Mouse (Mus musculus) adrenal gland, adult 8-10 months (tissue): ENCODE results near the gene Clpsl2. TPM values are rescaled to one million over a fixed set of nuclear protein-coding genes. Genes with fewer than 3 reads are reported as not detected.

Experiments
- DNase-seq: peaks from one replicate; pipeline ENCODE4 v3.0.0; 2022
- total RNA-seq, 4 experiments: library from RNA; stranded (reverse); gene quantifications; 2 replicates each; pipeline ENCODE4 v1.2.4; 2022

The Clpsl2 gene
- total RNA-seq = not detected

DNA sequence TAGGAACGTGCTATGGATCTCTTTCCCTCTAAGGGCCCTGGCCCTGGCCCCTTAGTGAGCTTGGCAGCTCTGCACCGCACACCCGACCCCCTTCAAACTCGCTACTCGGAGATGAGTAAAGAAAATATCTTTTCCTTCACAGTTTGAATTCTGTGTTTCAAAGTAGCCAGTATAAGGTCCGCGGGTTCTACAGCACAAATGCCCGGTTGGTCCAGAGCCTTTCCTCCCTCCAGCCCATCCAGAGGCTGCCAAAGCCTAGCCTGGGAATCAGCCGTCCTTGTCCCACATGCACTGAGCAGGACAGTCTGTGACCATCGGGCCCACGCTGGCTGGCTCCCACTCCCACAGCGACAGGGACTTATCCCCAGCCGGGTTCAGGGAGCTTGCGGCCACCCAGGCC, at the start of gene Clpsl2:
TSS of gene Clpsl2 (plus strand) at position 301 of the 400 bp plus-strand sequence.
- DNase-seq = no peak

DNA sequence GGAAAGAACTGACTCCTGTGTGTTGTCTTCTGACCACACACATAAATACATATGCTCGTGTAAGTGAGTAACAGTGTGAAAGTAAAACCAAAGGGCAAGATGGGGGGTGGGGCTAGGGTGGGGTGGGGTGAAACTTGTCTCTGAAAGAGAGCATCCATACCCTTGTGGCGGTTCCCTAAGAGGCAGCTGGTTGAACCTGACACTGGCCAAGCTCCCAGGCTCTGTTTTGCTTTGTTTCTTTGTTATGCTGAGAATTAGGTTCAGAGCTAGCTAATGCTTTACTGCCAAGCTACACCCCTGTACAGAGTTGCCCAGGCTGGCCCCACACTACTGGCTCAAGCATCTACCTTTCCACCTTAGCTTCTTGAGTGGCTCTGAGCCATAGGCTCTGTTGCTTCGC, 48.7 kb upstream of the Clpsl2 start:
- DNase-seq = no peak

DNA sequence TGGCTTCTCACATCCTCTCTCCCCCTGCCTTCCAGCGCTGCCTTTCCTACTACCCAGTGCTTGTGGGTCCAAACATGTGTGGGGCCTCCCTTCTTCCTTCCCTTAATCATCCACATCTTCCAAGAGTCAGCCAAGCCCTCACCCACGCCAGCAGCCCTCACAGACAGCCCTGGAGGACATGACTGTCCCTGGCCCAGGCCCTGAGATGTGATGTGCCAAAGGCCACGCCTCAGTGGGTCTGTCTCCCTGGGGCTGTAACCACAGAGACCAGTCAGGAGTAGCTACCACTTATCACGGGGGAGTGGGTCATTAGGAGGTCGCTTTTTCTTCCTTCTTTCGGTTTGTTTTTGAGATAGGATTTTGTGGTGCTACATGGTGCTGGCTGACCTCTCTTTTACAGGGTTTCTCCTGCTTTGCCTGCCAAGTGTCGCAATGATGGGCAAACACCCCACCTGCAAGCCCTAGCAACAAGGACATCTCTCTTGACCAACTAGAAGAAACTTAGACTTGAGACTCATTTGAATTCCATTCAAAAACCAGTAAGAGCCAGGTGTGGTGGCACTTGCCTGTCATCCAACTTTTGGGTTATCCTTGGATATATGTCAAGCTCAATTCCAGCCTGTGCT, 46.9 kb upstream of the Clpsl2 start:
- DNase-seq = no peak

GRCm38 (mm10) chr17:28504182-28504581, 45.0 kb upstream of the Clpsl2 start:
- DNase-seq = no peak

DNA sequence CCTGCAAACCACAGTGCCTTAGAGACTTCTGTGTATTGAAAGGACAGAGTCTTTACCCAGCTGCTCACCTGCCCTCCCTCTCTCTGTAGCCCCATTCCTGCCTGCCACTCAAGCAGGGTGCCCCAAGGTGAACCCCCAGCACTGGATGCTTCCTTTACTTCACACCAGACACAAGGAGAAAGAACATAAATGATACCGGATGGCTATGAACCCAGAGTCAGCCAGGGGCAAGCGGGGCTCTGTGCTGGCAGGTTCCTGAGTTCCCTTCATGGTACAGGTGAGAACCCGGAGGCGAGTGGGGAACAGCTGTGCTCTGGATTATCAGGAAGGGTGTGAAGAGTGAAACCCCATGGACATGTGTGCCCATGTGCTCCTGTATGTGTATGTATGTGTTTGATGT, 43.6 kb upstream of the Clpsl2 start:
- DNase-seq = no peak

- no peak for DNase-seq
Observed at GRCm38 (mm10) chr17:28506895-28507294, 42.3 kb upstream of the Clpsl2 start.

DNA sequence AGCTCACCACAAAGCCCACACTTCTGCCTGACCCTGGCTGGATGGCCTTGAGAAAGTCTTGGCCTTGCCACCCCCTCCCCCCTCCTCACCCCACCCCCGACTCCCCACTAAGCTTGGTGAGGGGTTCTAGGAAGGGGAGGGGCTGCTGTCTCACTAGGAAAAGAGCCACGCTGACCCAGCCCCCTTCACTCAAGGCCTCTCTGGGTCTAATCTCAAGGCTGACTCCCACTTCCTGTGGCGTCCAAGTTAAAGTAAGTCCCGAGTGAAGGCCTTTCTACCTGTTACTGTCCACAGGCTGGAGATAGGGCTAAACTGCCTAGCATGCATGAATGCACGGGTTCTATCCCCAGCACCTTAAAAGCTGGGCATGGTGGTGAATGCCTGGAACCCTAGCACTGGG, 41.7 kb upstream of the Clpsl2 start:
- DNase-seq = no peak

GRCm38 (mm10) chr17:28510445-28511342, 38.5 kb upstream of the Clpsl2 start:
- DNase-seq = no peak

GRCm38 (mm10) chr17:28511616-28512541, 37.3 kb upstream of the Clpsl2 start:
- DNase-seq = no peak

DNA sequence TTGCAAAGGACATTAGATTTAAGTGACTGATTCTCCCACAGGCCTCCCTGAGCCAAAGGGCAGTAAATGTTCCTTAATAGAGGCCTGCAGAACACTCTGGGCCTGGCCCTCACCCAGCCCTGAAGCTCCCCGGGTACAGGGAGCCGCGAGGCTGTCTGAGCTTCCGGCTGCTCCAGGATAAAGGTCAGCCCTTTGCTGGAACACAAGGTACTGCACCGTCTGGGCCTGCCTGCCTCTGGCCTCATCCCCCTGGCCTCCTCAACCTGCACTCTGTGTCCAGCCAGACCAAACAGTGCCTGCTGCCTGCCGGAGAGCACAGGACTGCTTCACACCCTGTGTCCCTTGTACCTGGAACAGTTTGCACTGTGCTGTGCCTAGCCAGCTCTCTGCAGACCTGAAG, 36.5 kb upstream of the Clpsl2 start:
- peak; percentile 76 for DNase-seq

GRCm38 (mm10) chr17:28513337-28513736, 35.9 kb upstream of the Clpsl2 start:
- DNase-seq = no peak

- no peak for DNase-seq
Observed at GRCm38 (mm10) chr17:28513844-28514243, 35.4 kb upstream of the Clpsl2 start.

GRCm38 (mm10) chr17:28514555-28514954, 34.7 kb upstream of the Clpsl2 start:
- DNase-seq = no peak

DNA sequence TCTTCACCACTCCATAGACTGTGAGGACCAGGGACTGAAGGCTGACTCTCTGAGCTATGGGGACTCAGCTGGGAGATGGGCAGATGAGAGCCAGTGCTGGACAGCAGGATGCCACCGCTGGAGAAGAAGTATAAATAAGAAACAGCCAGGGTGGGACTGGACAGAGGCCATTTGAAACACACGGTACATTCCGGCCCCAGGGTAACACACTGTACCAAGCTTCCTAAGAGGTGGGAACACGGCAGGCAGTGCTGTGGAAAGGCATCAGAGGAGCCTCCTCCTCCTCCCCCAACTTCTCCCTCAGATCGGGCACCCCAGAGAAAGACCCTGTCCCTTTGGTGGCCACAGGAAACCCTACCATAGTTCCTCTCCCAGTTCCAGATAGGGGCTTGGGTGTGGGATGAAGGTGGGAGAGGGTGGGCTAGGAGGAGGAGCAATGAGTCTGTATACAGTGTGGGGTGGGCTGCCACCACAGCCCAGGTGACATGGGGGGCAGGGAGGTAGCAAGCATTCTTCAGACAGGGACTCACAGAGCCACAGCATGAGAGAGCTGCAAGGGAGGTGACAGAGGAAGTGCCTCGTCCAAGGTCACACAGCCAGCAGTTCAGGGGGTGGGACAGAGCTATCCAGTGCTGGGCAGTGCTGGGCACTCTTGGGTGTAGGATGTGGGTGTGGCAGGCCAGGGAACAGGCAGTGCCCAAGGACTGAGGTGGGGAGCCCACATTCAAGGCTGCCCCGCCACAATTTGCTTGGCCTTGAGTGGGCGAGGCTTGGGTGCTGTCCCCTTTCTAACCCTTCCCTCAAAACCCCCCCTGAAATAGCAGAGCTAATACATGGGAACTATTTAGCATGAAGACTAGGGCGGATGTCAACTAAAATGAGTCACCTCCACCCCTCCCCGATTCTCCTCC, 33.5 kb upstream of the Clpsl2 start:
- DNase-seq = peak; percentile 69

DNA sequence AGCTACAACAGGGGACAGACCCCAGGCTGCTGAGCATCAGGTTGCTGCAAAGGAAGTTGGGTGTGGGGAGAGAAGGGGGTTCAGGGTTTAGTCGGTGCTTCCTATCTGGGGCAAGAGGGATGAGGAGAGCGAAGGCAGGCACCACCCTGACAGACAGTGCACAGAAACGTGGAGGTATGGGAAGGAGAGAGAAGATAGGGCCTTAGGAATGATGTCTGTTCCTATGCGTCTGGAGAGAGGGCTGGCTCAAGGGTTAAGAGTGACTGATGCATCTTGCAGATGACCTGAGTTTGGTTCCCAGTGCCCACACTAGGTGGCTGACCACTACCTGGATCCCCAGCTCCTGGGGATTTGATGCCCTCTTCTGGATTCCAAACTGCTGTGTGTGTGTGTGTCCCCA, 32.3 kb upstream of the Clpsl2 start:
- no peak for DNase-seq

DNA sequence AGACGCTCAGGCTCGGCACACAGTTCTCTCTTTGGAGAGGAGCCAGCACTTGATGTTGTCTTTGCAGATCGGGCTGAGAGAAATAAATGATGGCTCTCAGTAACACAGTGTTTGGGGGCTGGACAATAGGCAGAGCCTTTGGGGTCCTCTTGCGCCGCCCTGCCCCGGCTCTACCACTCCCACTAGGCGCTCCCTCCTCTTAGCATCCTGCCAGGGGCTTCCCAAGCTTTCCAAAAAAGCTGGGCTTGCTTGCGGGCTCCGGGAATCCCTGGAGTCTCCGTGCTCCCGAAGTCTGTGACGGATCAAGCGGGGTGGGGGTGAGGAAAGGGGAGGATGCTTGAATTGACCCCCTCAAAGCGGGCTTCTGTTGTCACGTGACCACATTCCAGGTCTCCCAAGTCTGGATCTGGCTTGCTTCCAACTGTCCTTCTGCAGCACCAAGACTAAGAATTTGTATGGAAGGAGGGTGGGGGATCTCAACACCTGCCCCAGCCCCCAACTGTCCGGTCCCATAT, 31.7 kb upstream of the Clpsl2 start, which contains the start of gene Fkbp5:
TSS of gene Fkbp5 (minus strand) at position 87 of the 515 bp plus-strand sequence.
- peak; percentile 68 for DNase-seq

DNA sequence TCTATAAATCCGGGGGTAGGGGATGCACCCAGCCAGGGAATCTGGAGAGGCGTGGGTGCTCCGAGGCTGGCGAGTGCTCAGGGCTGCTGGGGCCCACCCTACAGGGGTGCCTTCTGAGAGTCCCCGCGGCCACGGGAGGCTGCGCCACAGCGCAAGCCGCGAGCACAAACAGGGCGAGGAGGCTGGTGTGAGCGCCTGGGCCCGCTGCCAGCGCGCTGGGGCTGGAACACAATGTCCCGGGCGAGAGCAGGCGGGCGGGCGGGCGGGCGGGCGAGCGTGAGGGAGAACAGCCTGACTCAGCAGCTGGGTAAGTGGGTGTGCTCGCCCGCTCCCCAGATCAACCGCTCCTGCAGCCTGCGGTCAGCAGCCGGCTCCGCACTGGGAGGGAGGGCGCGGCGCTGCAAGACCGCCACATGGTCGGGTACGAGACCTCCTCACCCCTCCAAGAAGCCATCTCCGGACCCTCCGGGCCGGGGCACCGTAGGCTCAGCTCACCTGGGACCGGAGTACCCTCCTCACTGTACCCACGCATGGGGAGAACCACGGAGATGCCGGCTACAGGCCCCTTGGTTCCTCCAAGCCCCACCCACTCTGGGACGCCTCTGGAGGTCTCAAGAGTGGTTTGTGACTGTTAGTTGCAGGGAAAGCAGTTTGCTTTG, 31.1 kb upstream of the Clpsl2 start:
- DNase-seq = peak; percentile 85

- no peak for DNase-seq
Observed at GRCm38 (mm10) chr17:28518615-28519071, 30.6 kb upstream of the Clpsl2 start.

DNA sequence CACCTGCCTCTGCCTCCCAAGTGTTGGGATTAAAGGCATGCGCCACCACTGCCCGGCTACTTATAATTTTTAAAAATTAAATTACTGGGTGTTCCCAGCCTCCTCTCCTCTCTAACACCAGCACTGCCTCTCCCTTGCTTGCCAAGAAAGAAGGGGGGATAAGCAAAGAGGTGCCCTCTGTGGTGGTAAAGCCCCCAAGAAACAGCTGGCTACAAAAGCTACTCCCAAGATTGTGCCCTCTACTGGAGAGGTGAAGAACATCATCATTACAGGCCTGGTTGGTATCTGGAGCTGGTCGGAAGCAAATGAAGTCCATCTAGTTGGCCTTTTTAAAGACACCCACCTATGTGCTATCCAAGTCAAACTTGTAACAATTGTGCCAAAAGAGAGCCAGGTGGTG, 29.4 kb upstream of the Clpsl2 start:
- no peak for DNase-seq

GRCm38 (mm10) chr17:28520561-28520960, 28.6 kb upstream of the Clpsl2 start:
- DNase-seq = no peak
